Mouse (Mus musculus) megakaryocyte, adult 5-6 weeks (primary cell): ENCODE results near the gene Tigd3. TPM values are rescaled to one million over a fixed set of nuclear protein-coding genes. Genes with fewer than 3 reads are reported as not detected.

Source experiments
- ATAC-seq: 2 replicates; pipeline ENCODE4 v1.8.0; 2016; ENCODE audit warnings: mild to moderate bottlenecking, inconsistent platforms; ENCODE audit not compliant: poor library complexity, severe bottlenecking
- total RNA-seq, 2 experiments: library from RNA; stranded (forward) in 1 of 2; stranded (reverse) in 1 of 2; fragments of 153-499, 151-499 nt in 1 of 2; fragments of 221-1000, 200-1000 nt in 1 of 2; gene quantifications; 2 replicates each; pipeline versions ENCODE4 v1.2.3 to v1.2.4; 2015 to 2017

Tigd3 gene
- total RNA-seq (2015) = 0.54 and 0.59 TPM in 2 replicates
- total RNA-seq (2017) = 1.0 and 1.8 TPM in 2 replicates

GRCm38 (mm10) chr19:5894002-5894678, at the start of gene Tigd3:
Gene Tigd3 (minus strand): TSS chr19:5894149.
- ATAC-seq = peak; percentile 98

- no peak for ATAC-seq
Measured at GRCm38 (mm10) chr19:5943404-5943803, 49.5 kb upstream of the Tigd3 start.

GRCm38 (mm10) chr19:5942581-5942980, 48.6 kb upstream of the Tigd3 start:
- ATAC-seq = no peak

GRCm38 (mm10) chr19:5940656-5941055, 46.7 kb upstream of the Tigd3 start:
- ATAC-seq = no peak

- no peak for ATAC-seq
Measured at GRCm38 (mm10) chr19:5940173-5940572, 46.2 kb upstream of the Tigd3 start.

GRCm38 (mm10) chr19:5939715-5940114, 45.8 kb upstream of the Tigd3 start:
- ATAC-seq = no peak

GRCm38 (mm10) chr19:5938516-5938915, 44.6 kb upstream of the Tigd3 start:
- no peak for ATAC-seq

- ATAC-seq = no peak
Measured at GRCm38 (mm10) chr19:5937836-5938406, 44.0 kb upstream of the Tigd3 start.

- ATAC-seq = no peak
Measured at GRCm38 (mm10) chr19:5937095-5937835, 43.3 kb upstream of the Tigd3 start.

GRCm38 (mm10) chr19:5935691-5936090, 41.7 kb upstream of the Tigd3 start:
- no peak for ATAC-seq

GRCm38 (mm10) chr19:5935266-5935665, 41.3 kb upstream of the Tigd3 start:
- ATAC-seq = no peak

- peak; percentile 68 for ATAC-seq
Measured at GRCm38 (mm10) chr19:5929634-5930596, 36.0 kb upstream of the Tigd3 start.

GRCm38 (mm10) chr19:5928546-5928945, 34.6 kb upstream of the Tigd3 start:
- ATAC-seq = no peak

- no peak for ATAC-seq
Measured at GRCm38 (mm10) chr19:5928104-5928503, 34.2 kb upstream of the Tigd3 start.

GRCm38 (mm10) chr19:5927532-5927931, 33.6 kb upstream of the Tigd3 start:
- ATAC-seq = no peak

- ATAC-seq = no peak
Measured at GRCm38 (mm10) chr19:5927026-5927425, 33.1 kb upstream of the Tigd3 start.

- ATAC-seq = no peak
Measured at GRCm38 (mm10) chr19:5925311-5925855, 31.4 kb upstream of the Tigd3 start.

GRCm38 (mm10) chr19:5924713-5925093, 30.8 kb upstream of the Tigd3 start, which contains the start of gene Cdc42ep2:
Gene Cdc42ep2 (minus strand): TSS chr19:5924816.
- peak; percentile 95 for ATAC-seq

GRCm38 (mm10) chr19:5923990-5924712, 30.2 kb upstream of the Tigd3 start:
- peak; percentile 76 for ATAC-seq

GRCm38 (mm10) chr19:5922963-5923362, 29.0 kb upstream of the Tigd3 start:
- ATAC-seq = no peak
